Mouse (Mus musculus) stomach, postnatal 0 days (tissue): ENCODE results near the gene Rfx8. TPM values are rescaled to one million over a fixed set of nuclear protein-coding genes. Genes with fewer than 3 reads are reported as not detected.

Experiments
- ATAC-seq: fragments of 200-750 bp; cut with Nextera tagmentation; 2 replicates; pipeline ENCODE4 v1.8.0; 2017; ENCODE audit not compliant: low FRiP score, low TSS enrichment
- DNase-seq: peaks from one replicate; pipeline ENCODE4 v3.0.0-alpha.2; 2016; ENCODE audit warnings: low spot score
- H3K27ac ChIP-seq: fragments of 300-500 bp; sonication (generic); replicated peaks from 2 replicates; pipeline ENCODE4 v1.5.1; 2014; ENCODE audit warnings: mild to moderate bottlenecking, control low read depth
- H3K27me3 ChIP-seq: fragments of 300-500 bp; sonication (generic); 2 replicates; pipeline ENCODE4 v1.6.1; 2014; ENCODE audit warnings: low read length; ENCODE audit not compliant: control insufficient read depth, insufficient read depth
- H3K36me3 ChIP-seq: fragments of 300-500 bp; sonication (generic); 2 replicates; pipeline ENCODE4 v1.6.1; 2014; ENCODE audit warnings: low read length, mixed read lengths; ENCODE audit not compliant: control insufficient read depth, insufficient read depth
- H3K4me1 ChIP-seq: fragments of 300-500 bp; sonication (generic); replicated peaks from 2 replicates; pipeline ENCODE4 v1.6.1; 2014; ENCODE audit warnings: antibody characterized with exemption; ENCODE audit not compliant: control insufficient read depth, insufficient read depth
- H3K4me2 ChIP-seq: fragments of 300-500 bp; sonication (generic); replicated peaks from 2 replicates; pipeline ENCODE4 v1.6.1; 2014; ENCODE audit warnings: low read depth, mild to moderate bottlenecking, control low read depth, moderate library complexity
- H3K4me3 ChIP-seq: fragments of 300-500 bp; sonication (generic); 2 replicates; pipeline ENCODE4 v1.5.1; 2014; ENCODE audit warnings: low read depth, low read length, control low read depth
- H3K9ac ChIP-seq: fragments of 300-500 bp; sonication (generic); 2 replicates; pipeline ENCODE4 v1.6.1; 2014; ENCODE audit warnings: mild to moderate bottlenecking, low read length, control low read depth, mixed read lengths
- H3K9me3 ChIP-seq: fragments of 300-500 bp; sonication (generic); 2 replicates; pipeline ENCODE4 v1.6.1; 2016; ENCODE audit warnings: low read length; ENCODE audit not compliant: control insufficient read depth
- CTCF ChIP-seq: IDR thresholded peaks from 2 replicates; pipeline ENCODE4 v1.5.1; 2016; ENCODE audit warnings: antibody characterized with exemption, low read depth, mild to moderate bottlenecking, moderate library complexity
- EP300 ChIP-seq: optimal IDR thresholded peaks from 2 replicates; pipeline ENCODE3; 2016; ENCODE audit warnings: antibody characterized with exemption
- WGBS: fragments of 180-500 bp; shearing (Covaris S2); extraction: QIAGEN DNeasy Blood & Tissue Kit; methylation state at CpG from one replicate; pipeline ENCODE4 v1.1.7; 2014; 5-methylcytosine and 5-hydroxymethylcytosine counted together
- polyA plus RNA-seq: library from polyadenylated mRNA; unstranded; fragments of >200 nt; fragmentation: Nextera tagmentation; extraction: Ambion mirVana; gene quantifications from 2 replicates; pipeline ENCODE4 v1.2.1, GENCODE M21; 2015

Rfx8 gene
- polyA plus RNA-seq, 1 experiment from 2014 or later = 0.06 TPM

- Histone ChIP-seq H3K27ac (no peak overlapping the region), H3K4me1 (peaks cover 7% of the 10 kb centered on the region), H3K4me2 (no peak overlapping the region), H3K9ac (no peak overlapping the region), H3K27me3 (no peaks in the 10 kb centered on the region), H3K9me3 (no peaks in the 10 kb centered on the region), H3K36me3 (no peaks in the 10 kb centered on the region), H3K4me3 (no peak overlapping the region)
- TF ChIP-seq EP300 (no peak), CTCF (no peak)
- ATAC-seq (no peak), DNase-seq (no peak)
- 90% methylated on average over 4 of the region's 4 CpGs for WGBS
Measured at GRCm38 (mm10) chr1:39710604-39711003, 10.2 kb downstream of the Rfx8 start.

DNA sequence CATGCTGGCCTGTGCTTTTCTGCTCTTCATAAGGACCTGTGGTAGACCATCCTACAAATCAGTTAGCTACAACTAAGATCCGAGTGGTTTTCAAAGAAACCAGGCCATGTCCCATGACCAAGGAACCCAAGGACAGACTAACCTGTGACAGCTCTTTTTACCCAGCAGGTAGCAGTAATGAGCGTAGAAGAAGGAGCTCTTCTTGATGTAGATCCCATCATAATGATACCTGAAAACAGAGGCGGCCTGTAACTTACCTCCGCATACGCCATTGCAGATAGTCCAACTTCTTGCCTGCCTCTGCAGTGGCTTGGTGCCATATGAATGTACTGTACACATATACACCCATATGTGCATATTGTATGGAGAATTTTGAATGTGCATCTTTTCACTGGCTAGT, 10.8 kb downstream of the Rfx8 start:
- TF ChIP-seq EP300 = no peak
- TF ChIP-seq CTCF = peak; percentile 40
- peaks cover 7% of the 10 kb centered on the region for H3K4me1 ChIP-seq
- no peaks in the 10 kb centered on the region for H3K27me3 ChIP-seq
- no peak overlapping the region for H3K4me2 ChIP-seq
- no peaks in the 10 kb centered on the region for H3K36me3 ChIP-seq
- H3K9me3 ChIP-seq = no peaks in the 10 kb centered on the region
- WGBS = 92% methylated on average over 5 of the region's 5 CpGs
- no peak overlapping the region for H3K4me3 ChIP-seq
- no peak for ATAC-seq
- no peak overlapping the region for H3K27ac ChIP-seq
- no peak for DNase-seq
- no peak overlapping the region for H3K9ac ChIP-seq

DNA sequence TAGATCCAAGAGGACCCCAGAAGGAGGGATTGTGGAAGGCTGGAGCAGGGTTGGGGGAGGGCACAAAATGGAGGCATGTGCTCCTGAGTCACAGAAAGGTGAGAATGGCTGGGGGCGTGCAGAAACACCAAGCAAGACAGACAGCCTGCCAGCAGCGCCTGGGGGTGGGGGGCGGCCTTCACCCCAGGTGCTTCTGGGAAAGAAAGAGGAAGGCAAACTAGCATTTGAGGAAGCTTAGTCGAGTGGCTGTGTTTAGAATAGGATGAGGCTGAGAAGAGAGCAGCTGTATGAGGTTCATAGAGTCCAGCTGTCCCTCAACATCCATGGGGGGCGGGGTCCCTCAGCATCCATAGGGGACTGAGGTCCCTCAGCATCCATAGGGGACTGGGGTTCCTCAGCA, 12.0 kb downstream of the Rfx8 start:
- Histone ChIP-seq H3K27me3 (no peaks in the 10 kb centered on the region), H3K9me3 (no peaks in the 10 kb centered on the region), H3K27ac (no peak overlapping the region), H3K4me2 (no peak overlapping the region), H3K4me3 (no peak overlapping the region), H3K36me3 (no peaks in the 10 kb centered on the region), H3K9ac (no peak overlapping the region), H3K4me1 (peaks cover 2% of the 10 kb centered on the region)
- ATAC-seq (no peak), DNase-seq (no peak)
- TF ChIP-seq EP300 = no peak
- TF ChIP-seq CTCF = no peak
- WGBS = 78% methylated on average over 5 of the region's 5 CpGs

GRCm38 (mm10) chr1:39702216-39703046, 18.4 kb downstream of the Rfx8 start:
- Histone ChIP-seq H3K9ac (no peak overlapping the region), H3K4me2 (no peak overlapping the region), H3K36me3 (no peaks in the 10 kb centered on the region), H3K4me1 (peaks cover 5% of the 10 kb centered on the region; the same call in 1 of the 2 replicates), H3K27ac (no peak overlapping the region), H3K27me3 (no peaks in the 10 kb centered on the region), H3K4me3 (no peak overlapping the region), H3K9me3 (no peaks in the 10 kb centered on the region)
- DNase-seq (no peak), ATAC-seq (0 out of 2 replicates have a peak, but pooled peaks have one; percentile 31)
- WGBS = 22% methylated on average over 18 of the region's 18 CpGs
- TF ChIP-seq EP300 = no peak

DNA sequence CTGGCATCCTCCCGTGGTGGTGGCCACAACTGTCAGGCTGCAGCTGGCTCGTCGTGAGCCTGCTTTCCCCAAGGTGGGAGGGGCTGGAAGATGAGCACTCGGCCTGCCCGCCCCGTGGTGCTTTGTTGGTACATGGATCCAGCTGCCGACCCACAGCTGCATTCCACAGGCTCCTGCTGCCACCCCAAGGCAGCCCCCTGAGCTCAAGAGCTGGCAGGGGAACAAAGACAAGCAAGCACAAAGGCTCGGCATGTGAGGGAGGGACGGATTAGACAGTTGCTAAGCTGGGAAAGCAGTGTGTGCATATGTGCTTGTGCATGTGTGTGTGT, 19.6 kb downstream of the Rfx8 start:
- Histone ChIP-seq H3K4me1 (peaks cover 5% of the 10 kb centered on the region; the same call in 1 of the 2 replicates), H3K27me3 (no peaks in the 10 kb centered on the region), H3K4me2 (no peak overlapping the region), H3K36me3 (no peaks in the 10 kb centered on the region), H3K9ac (no peak overlapping the region), H3K4me3 (no peak overlapping the region), H3K9me3 (no peaks in the 10 kb centered on the region), H3K27ac (no peak overlapping the region)
- 15% methylated on average over 9 of the region's 9 CpGs for WGBS
- no peak for ATAC-seq
- TF ChIP-seq CTCF = peak; percentile 16; the same call in 1 of the 2 replicates
- no peak for TF ChIP-seq EP300
- DNase-seq = no peak

GRCm38 (mm10) chr1:39700599-39701273, 20.1 kb downstream of the Rfx8 start:
- no peak for DNase-seq
- Histone ChIP-seq H3K9me3 (no peaks in the 10 kb centered on the region), H3K4me3 (no peak overlapping the region), H3K4me1 (peaks cover 5% of the 10 kb centered on the region; the same call in 1 of the 2 replicates), H3K9ac (no peak overlapping the region), H3K27me3 (no peaks in the 10 kb centered on the region), H3K27ac (no peak overlapping the region), H3K36me3 (no peaks in the 10 kb centered on the region), H3K4me2 (no peak overlapping the region)
- TF ChIP-seq EP300 (no peak), CTCF (no peak)
- 29% methylated on average over 7 of the region's 7 CpGs for WGBS
- no peak for ATAC-seq
